Mouse (Mus musculus) gastrocnemius, postnatal 4 days (tissue): ENCODE data around the gene Ugt1a2. TPM values are rescaled to one million over a fixed set of nuclear protein-coding genes. Genes with fewer than 3 reads are reported as not detected.
A peak's percentile ranks its signal among the peaks of the same experiment; 100 is the strongest.

Experiments used
- DNase-seq, 2 experiments: peaks; one replicate each; pipeline ENCODE4 v3.0.0; 2021 to 2022; ENCODE audit warnings: low spot score in 2 of 2, mixed read lengths in 2 of 2
- total RNA-seq, 2 experiments: library from RNA; stranded (reverse); gene quantifications; 2 replicates each; pipeline ENCODE4 v1.2.3; 2021

Gene Ugt1a2
- total RNA-seq, 2 experiments from 2014 or later: not detected

DNA sequence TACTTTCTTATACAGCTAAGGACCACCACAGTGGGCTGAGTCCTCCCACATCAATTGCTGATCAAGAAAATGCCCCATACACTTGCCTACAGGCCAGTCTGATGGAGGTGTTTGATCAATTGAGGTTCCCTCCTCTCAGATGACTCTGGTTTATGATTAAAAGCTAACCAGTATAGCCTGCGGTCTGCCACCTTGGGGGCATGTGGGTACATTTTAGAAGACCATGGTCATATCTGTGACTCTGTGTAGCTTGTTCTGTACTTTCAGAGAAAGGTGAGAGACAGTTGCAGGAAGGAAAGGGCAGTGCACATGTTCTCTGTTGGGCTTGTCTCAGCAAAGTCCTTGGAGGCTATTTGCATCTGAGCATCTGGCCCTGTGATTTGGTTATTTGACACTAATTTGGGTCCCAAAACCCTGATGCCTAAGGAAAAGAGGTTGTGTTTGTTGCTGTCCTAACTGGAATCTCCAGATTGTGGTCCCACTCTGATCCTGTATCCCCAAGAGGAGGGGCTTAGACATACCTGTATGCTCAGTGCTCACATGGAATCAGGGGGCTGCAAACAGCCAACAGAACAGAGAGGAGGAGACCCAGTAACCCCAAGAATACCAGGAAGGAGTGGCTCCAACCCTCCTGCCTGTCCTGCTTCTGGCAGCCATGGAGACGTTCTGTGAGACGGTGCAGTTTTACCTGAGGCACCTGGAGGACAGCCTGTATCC lies 32.4 kb downstream of the Ugt1a2 start:
- DNase-seq: no peak

DNA sequence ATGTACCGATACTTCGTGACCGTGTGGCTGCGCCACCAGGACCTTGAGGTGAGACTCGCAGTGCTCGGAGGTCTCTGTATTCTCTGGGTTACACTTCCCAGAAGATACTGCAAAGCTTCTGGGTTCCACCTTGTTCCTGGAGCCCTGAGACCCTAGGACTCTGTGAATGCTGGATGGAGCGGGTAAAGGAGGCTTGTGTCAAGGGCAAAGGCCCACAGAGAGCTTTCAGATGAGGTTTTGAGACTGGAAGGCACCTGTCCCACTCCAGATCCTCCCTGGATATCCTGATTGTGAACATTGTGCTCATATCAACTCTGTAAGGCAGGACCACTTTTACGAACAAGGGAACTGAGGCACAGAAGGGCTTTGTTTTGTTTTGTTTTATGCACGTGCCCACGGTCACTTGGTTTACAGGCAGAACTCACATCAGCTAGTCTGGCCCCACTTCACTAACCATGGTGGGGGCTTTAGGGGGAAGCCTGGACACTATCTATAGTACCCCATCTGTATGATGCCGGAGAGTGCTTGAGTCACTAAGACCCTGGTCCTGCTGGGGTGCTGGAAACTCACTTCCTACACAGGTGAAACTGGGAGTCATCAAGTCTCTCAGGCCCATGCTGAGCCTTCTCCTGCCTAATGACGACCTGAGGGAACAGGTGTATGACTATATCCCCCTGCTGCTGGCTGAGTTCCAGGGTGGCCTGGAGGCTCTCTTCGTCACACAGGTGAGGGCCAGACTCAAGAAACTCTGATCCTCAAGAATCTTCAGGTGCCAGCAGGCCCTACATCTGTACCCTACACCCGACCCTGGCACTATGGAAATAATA lies 33.2 kb downstream of the Ugt1a2 start:
- DNase-seq: no peak

DNA sequence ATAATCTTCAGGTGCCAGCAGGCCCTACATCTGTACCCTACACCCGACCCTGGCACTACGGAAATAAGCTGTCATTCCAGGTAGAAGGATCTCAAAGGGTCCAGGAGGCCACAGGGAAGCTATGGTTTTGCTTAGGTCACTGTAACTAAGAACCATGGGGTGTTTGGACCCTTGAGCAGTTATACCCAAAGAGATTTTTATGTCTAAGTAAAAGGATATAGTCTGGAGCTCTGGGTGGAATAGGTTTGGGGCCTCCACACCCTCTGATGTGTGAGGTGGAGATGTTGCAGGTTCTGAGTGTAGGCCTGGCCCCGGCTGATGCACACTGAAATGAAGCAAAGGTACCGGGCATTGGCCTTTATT lies 33.8 kb downstream of the Ugt1a2 start:
- no peak for DNase-seq

DNA sequence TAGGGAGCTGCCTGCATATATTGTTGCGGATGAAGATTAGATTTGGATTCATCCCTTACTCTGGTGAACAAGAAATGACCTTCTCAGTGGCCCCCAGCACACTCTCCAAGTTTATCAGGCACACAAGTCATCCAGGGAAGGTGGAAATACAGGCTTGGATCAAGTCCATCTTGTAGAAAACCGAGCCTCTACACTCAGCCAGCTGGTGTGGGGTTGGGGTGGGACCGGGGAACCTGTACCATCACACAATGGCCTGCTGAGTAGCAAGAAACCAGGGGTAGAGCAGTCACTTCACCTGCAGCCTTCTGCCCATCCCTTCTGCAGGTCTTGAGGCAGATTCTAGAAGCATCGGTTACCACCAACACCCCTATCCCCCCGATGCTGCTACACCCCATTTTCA lies 34.2 kb downstream of the Ugt1a2 start:
- no peak for DNase-seq

DNA sequence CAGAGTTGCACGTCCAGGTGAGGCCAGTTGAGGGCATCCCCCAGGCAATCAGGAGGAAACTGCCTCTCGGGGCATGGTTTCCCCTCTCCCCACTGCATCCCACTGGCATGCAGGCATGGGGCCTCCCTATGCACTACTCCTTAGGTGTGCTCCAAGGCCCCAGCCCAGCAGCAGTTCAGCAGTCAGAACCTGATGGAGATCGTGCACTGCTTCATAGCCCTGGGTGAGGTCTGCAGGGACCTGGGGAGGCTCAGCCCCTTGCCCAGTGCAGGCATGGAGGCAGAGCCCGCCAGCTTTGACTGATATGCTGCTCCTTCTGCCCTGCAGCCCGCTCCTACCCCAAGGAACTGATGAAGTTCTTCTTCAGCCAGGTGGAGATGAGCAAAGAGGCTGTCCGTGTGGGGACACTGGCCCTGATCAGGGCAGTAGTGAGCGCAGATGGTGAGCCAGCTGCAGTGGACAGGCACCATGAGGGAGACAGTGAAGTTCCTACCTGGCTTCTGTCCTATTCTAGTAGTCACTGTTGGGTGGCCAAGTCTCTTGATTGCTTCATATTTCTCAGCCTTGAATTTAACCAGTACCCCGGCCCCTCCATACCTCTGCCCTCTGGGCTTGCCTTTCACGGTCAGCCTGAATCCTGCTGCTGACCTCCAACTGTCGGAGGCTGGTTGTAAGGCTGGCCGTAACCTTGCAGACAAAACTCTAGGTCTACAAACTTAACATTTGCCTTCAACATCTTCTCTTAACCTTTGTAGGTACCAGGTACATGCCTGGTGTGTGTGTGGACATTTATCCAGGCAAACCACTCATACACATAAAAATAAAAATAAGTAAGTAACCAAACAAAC lies 34.9 kb downstream of the Ugt1a2 start:
- no peak for DNase-seq

DNA sequence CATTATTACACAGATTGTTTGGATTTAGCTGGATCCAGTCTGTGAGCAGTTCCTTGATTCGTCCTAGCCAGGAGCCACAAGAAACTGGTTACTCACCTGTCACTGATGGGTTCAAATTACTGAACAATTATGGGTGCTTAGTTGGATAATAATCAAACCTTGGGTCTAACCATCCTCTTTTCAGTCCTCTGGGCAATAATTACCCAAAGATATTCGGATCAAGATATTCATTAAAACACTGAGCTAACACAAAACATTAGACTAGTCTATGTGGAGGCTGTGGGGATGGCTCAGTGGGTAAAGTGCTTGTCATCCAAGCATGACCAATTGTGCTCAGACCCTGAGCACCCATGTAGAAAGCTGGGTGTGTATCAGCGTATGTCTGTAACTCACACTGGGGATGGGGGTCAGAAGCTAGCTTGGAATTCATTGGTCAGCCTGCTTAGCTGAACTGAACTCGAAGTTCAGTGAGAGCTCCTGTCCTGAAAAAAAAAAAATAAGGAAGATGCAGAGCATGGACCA lies 35.6 kb downstream of the Ugt1a2 start:
- DNase-seq: no peak

DNA sequence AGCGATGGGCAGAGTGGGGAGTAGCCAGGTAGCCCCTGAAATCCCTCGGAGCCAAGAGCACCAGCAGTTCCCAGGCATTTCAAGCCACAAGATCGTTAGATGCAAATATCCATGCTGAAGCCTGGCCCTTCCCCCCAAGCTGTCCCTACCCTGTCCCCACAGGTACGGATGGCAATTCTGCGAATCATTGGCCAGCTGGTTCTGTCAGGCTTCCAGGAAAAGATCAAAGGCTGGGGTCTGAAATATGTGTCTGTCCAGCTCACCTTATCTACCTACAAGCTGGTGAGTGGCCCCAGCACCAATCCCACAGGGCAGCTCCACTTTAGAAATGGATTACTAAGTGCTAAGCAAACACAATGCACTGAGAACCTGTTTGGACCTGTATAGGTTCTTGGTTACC lies 36.9 kb downstream of the Ugt1a2 start:
- DNase-seq: no peak

DNA sequence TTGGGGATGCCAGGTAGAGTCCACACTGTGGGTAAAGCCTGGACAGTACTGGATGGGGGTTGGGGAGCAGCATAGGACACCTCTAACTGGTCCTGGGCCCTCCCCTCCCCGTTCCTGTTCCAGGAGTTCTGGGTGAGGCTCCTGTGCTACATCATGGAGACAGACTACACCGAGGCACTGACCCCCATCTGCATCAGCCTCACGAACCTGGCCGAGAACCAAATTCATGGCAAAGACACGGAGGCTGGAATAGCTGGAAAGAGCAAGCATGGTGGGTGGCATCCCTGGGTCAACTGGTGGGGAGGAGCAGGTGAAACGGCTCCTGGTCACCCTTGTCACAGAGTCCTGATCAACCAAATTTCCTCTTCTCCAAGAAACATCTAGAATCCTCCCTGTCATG lies 38.4 kb downstream of the Ugt1a2 start:
- no peak for DNase-seq

DNA sequence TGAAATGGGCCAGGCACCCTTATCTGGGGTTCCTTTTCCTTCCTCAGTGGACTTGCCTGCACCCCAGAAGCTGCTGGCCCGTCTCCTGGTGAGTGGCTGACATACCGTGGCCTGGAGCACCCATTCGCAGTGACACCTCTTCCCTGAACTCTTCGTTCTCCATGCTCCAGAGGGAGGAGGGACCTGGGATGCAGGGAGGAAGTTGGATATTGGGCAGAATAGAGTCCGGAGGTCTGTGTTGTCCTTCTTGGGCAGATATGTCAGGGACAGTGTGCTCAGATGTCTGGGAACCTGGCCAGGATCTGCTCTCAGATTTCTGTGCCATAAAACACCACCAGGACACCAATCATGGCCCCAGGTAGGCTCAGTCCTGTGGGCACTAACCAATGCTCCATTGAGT lies 39.7 kb downstream of the Ugt1a2 start:
- no peak for DNase-seq

DNA sequence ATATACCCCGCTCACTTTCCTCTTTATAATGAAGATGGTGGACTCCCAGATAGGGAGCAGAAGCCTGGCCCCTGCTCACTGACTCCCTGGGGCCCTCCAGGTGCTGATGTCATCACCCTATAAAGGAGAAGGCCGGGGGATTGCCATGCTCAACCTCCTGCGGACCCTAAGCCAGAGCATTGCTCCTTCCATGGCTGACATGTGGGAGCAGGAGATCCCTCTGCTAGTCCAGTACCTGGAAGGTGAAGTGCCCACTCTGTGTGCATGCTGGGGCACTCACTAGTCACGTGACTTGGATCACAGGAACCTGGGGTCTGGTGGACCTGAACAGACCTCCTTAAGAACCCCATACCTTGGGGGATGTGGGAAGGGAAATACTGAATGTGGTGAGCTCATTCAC lies 40.2 kb downstream of the Ugt1a2 start:
- DNase-seq: no peak

DNA sequence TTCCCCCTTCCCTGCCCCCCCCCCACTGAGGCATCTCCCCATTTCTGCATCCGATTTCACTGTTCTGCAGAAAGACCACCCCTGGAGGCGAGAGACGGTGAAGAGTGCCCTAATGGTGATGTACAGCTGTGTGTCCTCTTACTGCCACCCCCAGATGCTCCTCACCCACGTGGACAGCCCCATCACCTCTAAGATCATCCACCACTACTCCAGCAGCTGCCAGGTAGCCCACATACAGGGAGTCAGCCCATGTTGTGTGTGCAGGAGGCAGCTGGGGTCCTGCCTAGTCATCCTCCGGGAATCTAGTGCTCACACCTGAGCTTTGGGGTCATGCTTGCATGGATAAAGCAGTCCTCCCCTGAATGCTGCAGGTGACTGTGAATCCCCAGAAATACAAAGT lies 43.5 kb downstream of the Ugt1a2 start:
- DNase-seq: no peak

DNA sequence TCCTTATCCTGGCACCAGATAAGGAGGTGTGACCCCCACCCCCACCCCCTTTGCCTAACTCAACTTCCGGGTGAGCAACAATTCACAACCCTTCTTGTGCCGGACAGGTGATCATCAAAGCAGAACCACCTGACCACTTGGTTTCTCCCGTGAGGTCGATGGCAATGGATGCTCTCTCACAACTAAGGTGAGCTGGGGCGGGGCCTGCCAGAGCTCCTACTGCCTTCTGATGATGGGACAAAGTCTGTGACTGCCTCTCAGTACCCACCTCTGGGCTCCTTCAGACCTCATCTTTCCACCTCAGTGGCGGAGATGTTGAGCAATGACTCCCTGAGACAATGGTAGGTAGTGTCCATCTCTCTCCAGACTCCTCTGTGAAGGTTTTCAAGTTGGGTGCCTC lies 45.5 kb downstream of the Ugt1a2 start:
- no peak for DNase-seq

DNA sequence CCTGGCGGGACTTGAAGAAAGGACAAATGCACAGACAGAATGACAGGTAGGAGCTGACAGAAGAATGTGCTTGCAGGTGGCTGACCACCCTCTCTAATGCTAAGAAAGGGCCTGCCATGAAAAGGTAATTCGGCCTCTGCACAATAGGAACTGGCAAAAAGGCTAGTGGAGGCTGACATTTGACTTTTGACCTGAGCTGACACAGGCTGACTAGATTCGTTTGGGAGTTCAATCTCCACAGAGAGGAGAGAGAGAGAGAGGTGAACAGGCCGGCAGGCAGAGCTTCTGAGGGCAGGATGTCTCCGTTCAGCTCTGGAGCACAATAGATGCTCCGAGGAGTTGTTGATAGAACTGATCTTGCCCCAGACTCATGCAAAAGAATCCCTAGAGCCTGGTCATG lies 46.0 kb downstream of the Ugt1a2 start:
- DNase-seq: no peak

DNA sequence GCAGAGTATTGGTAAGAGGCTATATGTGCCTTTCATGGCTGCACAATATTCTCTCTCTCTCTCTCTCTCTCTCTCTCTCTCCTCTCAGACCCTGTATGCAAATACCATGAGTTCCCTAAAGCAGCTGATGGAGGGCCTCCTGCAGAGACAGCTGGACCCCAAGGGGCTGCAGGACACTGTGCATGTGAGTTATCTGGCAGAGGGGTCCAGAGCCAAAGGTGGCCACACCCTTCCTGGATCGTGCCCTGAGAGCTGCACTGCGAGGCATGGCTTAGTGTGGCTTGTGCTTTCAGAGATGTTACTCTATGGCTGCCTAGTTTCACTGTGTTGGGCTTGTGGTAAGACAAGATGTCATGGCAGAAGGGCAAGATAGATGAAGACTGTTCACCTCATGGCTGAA lies 47.3 kb downstream of the Ugt1a2 start:
- no peak for DNase-seq

DNA sequence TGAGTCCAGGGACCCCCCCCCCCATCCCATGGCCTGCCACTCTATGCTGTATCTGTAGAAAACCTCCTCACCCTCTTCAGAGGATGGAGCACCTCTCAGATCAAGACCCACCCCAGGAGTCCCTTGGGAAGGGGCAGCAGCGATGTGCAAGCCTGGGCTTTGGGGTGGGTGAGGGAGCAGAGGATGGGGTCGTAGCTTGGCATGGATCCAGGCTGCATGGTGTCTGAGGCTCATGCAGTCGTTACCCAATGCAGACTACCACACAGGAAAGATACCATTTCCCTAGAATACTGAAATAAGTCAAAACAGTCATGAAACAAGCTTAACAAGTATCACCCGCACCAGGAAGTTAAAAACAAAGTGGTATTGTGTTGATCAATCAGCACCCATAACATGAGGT lies 48.3 kb downstream of the Ugt1a2 start:
- DNase-seq: no peak

DNA sequence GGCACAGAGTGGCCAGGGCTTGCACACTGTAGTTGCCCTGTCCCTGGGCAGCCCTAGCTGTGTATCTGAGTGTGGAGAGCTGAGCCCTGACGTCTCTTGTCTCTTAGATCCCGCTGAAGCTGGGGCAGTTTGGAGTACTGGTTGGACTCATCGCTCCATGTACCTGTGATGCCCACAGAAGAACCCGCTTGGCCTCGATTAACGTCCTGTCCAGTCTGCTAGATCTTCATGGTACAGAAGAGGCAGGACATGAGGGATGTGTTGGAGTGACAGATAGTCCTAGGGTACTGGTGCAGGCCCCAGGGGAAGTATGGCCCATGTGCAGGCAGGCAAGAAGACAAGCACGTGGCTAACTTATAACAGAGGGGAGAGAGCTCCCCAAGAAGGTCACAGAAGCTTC lies 49.2 kb downstream of the Ugt1a2 start:
- DNase-seq: no peak

DNA sequence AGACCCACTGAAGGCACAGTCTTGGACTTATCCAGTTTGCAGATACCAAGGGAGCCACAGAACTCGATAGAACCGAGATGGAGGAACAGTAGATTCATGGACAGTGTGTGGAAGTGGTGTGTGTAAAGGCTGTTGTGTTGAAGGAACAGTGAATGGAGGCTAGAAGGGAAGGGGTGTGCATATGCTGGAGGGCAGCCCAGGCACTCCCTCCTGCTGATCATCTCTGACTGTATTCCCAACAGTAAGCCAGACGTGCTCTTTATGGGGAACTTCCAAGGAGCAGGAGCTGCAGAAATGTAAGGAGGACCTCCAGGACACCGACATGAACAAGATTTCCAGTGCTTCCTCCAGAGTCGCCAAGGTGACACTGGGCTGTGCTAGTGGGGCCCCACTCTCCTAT lies 49.6 kb downstream of the Ugt1a2 start:
- no peak for DNase-seq

DNA sequence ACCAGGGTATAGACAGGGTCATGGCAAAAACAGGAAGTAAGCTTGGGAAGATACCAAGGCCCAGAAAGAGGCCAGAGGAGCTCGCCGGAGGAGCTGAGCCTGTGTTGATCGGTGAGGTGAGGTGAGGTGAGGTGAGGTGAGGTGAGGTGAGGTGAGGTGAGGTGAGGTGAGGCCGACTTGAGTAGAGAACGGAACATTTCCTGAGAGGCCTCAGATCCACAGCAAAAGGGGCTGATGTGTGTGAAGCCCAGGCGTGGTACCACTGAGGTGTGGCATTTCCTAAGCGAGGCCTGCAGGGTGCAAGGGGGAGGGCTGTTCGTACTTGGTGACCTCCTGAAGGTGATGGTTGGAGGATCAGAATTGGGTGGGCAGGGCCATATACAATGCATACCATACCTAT lies 52.7 kb downstream of the Ugt1a2 start:
- DNase-seq: no peak

DNA sequence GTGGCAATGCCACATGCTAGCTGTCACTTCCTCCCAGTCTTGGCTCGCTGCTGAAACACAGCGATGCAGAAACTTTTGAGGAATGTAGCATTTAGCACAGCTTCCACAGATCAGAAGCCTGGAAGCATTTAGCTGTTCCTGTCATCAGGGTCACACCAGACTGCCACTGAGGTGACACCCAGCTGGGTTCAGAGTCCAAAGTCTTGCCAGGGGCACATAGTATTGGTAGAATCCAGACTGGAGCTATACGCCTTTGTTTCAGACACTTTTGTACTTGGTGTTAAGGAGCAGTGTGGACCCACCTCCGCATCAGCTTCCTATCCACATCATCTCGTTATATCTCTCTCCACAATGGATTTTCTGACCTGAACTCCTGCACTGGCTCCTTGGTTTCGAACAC lies 53.1 kb downstream of the Ugt1a2 start:
- DNase-seq: no peak

DNA sequence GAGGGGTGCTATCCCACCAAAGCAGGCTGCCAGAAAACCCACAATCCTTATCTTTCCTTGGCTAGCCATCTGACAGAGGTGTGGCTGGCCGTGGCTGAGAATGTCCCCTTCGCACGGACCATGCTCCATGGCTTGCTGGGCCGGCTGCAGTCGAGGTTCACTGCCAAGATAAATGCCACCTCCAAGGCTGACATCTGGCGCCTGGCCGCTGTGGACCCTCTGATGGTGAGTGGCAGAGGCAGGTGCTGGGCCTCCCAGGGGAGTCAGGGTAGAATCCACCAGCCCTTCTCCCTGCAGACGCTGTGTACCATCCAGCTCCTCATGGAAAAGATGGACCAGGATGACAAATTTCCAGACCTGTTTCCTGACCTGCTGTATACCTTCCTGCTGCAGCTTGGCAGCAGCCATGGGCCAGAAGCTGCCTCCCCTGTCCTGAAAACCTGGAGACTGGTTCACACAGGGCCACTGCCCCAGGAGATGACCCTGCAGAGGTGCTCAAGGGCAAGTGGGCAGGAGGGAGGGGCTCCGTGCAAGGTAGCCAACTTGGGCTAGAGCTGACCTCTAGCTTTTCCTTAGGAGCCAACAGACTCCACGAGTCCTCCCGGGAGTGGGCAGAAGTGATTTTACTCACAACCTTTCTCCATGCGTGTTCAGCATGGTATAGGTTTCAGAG lies 54.5 kb downstream of the Ugt1a2 start:
- DNase-seq: peak; percentile 75 to 83

DNA sequence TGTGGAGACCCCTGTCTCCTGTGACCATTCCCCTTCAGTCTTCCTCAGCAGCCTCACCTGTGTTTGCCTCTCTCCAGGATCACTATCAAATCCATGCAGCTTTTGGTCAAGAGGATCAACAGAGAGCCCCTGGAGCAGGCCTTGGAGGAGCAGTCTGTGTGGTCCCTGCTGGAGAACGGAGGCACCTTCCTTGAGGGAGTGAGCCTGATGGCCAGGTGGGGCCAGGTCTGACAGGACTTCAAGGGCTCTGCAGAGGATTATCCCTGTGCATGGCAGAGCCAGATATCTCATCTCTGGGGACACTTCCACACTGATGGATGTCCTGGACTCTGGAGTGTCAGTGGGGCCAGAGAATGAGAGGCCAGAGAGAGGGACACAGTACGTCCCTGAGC lies 55.1 kb downstream of the Ugt1a2 start:
- peak in 1 of 2 experiments; percentile 53 for DNase-seq
